Mouse (Mus musculus) G1E (cell line): ENCODE results near the gene Adamts2.

Source experiments
- CTCF ChIP-seq: IDR thresholded peaks from 2 replicates; pipeline ENCODE4 v1.5.1; 2012; ENCODE audit warnings: low read depth, low read length, inconsistent platforms, mixed read lengths
- POLR2AphosphoS5 ChIP-seq: IDR thresholded peaks from 2 replicates; pipeline ENCODE4 v1.6.1; 2012; ENCODE audit warnings: low read depth, low read length, inconsistent platforms; ENCODE audit not compliant: insufficient replicate concordance
- TAL1 ChIP-seq: conservative IDR thresholded peaks from 2 replicates; pipeline ENCODE4 v1.6.1; 2012; ENCODE audit warnings: low read depth, low read length, inconsistent platforms, mixed read lengths

GRCm38 (mm10) chr11:50826214-50826613 is 224.3 kb downstream of the Adamts2 start:
- TF ChIP-seq CTCF (no peak), POLR2AphosphoS5 (no peak), TAL1 (no peak)
